ENCODE assay signal across 8 mouse cellular contexts in genomic region chr11:102026694-102027360, GRCm38 (mm10). TPM values are rescaled to one million over a fixed set of nuclear protein-coding genes. Genes with fewer than 3 reads are reported as not detected.
DNase-seq lines count a peak whose midpoint lies in the region; ATAC-seq and TF ChIP-seq lines count a peak whose summit lies in the region.

No protein-coding gene starts in this region.

- H3K9me3 ChIP-seq in midbrain, embryonic 11.5 days (ENCODE audit: control insufficient read depth, low read length) = no peaks in the 10 kb centered on the region

- peak overlapping the region; percentile 88 for H3K4me2 ChIP-seq in midbrain, embryonic 11.5 days

- H3K9ac ChIP-seq in midbrain, embryonic 11.5 days (ENCODE audit: low read length) = peak overlapping the region; percentile 81

- TF ChIP-seq POLR2A in cortical plate, adult 2 months (IDR thresholded peaks at IDR 0.05; ENCODE audit: extremely low read depth, insufficient read depth, low read length) = 0 out of 2 replicates have a peak, but pooled peaks have one; percentile 26
- no peak for TF ChIP-seq POLR2A in small intestine, adult 2 months (IDR thresholded peaks at IDR 0.05; ENCODE audit: low read depth, low read length)

- 0 out of 2 replicates have a peak overlapping the region, but pooled peaks have one; percentile 68 for H3K27ac ChIP-seq in cortical plate, adult 2 months (ENCODE audit: insufficient read depth, low read length)
- peak overlapping the region; percentile 82 for H3K27ac ChIP-seq in midbrain, embryonic 11.5 days (ENCODE audit: low read depth, low read length)
- H3K27ac ChIP-seq in small intestine, adult 2 months (ENCODE audit: insufficient read depth, low read depth, low read length) = no peak overlapping the region

- H3K4me1 ChIP-seq in cortical plate, adult 2 months (ENCODE audit: control insufficient read depth, insufficient read depth, low read length) = peaks cover 9% of the 10 kb centered on the region
- H3K4me1 ChIP-seq in midbrain, embryonic 11.5 days (ENCODE audit: control insufficient read depth, insufficient read depth, low read length) = peaks cover 17% of the 10 kb centered on the region
- peaks cover 7% of the 10 kb centered on the region for H3K4me1 ChIP-seq in small intestine, adult 2 months (ENCODE audit: control insufficient read depth, insufficient read depth, insufficient read length, low read length)

- ATAC-seq in midbrain, embryonic 11.5 days (ENCODE audit: low FRiP score) = peak; percentile 93

- H3K27me3 ChIP-seq in midbrain, embryonic 11.5 days (ENCODE audit: control insufficient read depth, insufficient read depth, low read length) = peaks cover 3% of the 10 kb centered on the region; the same call in 1 of the 2 replicates
- H3K27me3 ChIP-seq in small intestine, adult 2 months (ENCODE audit: control insufficient read depth, insufficient read depth, low read length) = 0 out of 2 replicates have a peak, but pooled peaks cover 4% of the 10 kb centered on the region

- H3K4me3 ChIP-seq in cortical plate, adult 2 months (ENCODE audit: insufficient read depth, low read length) = peak overlapping the region; percentile 90
- peak overlapping the region; percentile 69 for H3K4me3 ChIP-seq in midbrain, embryonic 11.5 days (ENCODE audit: low read depth, low read length)
- H3K4me3 ChIP-seq in small intestine, adult 2 months (ENCODE audit: low read depth, low read length) = peak overlapping the region; percentile 88

- no peaks in the 10 kb centered on the region for H3K36me3 ChIP-seq in midbrain, embryonic 11.5 days (ENCODE audit: control insufficient read depth, insufficient read depth, low read length)
- H3K36me3 ChIP-seq in small intestine, adult 2 months (ENCODE audit: control insufficient read depth, insufficient read depth, low read length) = no peaks in the 10 kb centered on the region

- WGBS in midbrain, embryonic 11.5 days = under 1% methylated on average over 46 of the region's 73 CpGs
- WGBS in small intestine, adult 2 months = under 1% methylated on average over 64 of the region's 73 CpGs

- TF ChIP-seq CTCF in cortical plate, adult 2 months (IDR thresholded peaks at IDR 0.05; ENCODE audit: extremely low read depth, insufficient read depth, low read length) = no peak
- no peak for TF ChIP-seq CTCF in small intestine, adult 2 months (IDR thresholded peaks at IDR 0.05; ENCODE audit: extremely low read depth, insufficient read length, insufficient replicate concordance, low read depth, low read length)

- peak; percentile 87 for DNase-seq in adrenal gland, postnatal 14 days
- peak; percentile 49 to 61 for DNase-seq in gastrocnemius, postnatal 36 days
- peak; percentile 25 for DNase-seq in induced T-regulatory cell, adult 2 months (ENCODE audit: low read depth)
- peak; percentile 59 to 79 for DNase-seq in left cerebral cortex, postnatal 36 days (ENCODE audit: low spot score in 2 of 2)
- peak; percentile 97 for DNase-seq in midbrain, embryonic 11.5 days (ENCODE audit: low spot score, missing footprints)
- DNase-seq in spleen, postnatal 14 days (ENCODE audit: low spot score in 2 of 2) = no peak

- intact Hi-C loops in gastrocnemius, postnatal 36 days (cut with DNase I) = no loop called here
- intact Hi-C loops in left cerebral cortex, postnatal 36 days (cut with DNase I) = loop anchor here (2.0 kb wide), 1 partner anchor 34 kb away; no protein-coding TSS in a partner anchor

RNA-seq across cellular contexts. Expression of gene Mpp3, which starts 1.4 kb away (rescaled TPM):
- total RNA-seq in adrenal gland, postnatal 14 days (2021) = 9.0 and 14.8 TPM in 2 replicates
- polyA plus RNA-seq in cortical plate, adult 2 months (2012; rRNA removed) = 57.9 and 60.4 TPM in 2 replicates
- 10 to 100 TPM; 26.4 to 33.6 TPM for total RNA-seq in gastrocnemius, postnatal 36 days (2021)
- total RNA-seq in left cerebral cortex, postnatal 36 days (2021) = 10 to 100 TPM; 69.0 to 85.2 TPM
- polyA plus RNA-seq in midbrain, embryonic 11.5 days (2014; fragmentation: Nextera tagmentation; extraction: Ambion mirVana) = 14.4 and 15.5 TPM in 2 replicates
- polyA plus RNA-seq in small intestine, adult 2 months (2012; rRNA removed) = 0.55 and 0.90 TPM in 2 replicates

RNA-seq across cellular contexts. Expression of gene Cd300lg, which starts 14.5 kb away (rescaled TPM):
- 50.5 and 61.4 TPM in 2 replicates for total RNA-seq in adrenal gland, postnatal 14 days (2021)
- polyA plus RNA-seq in cortical plate, adult 2 months (2012; rRNA removed) = 0.15 and 0.19 TPM in 2 replicates
- 10 to 100 TPM; 17.6 to 18.2 TPM for total RNA-seq in gastrocnemius, postnatal 36 days (2021)
- total RNA-seq in left cerebral cortex, postnatal 36 days (2021) = under 1 TPM in 1 of 2 experiments, not detected in 1; 0.32 TPM
- 0.11 and 0.19 TPM in 2 replicates for polyA plus RNA-seq in midbrain, embryonic 11.5 days (2014; fragmentation: Nextera tagmentation; extraction: Ambion mirVana)
- 3.8 and 5.4 TPM in 2 replicates for polyA plus RNA-seq in small intestine, adult 2 months (2012; rRNA removed)

RNA-seq across cellular contexts. Expression of gene Dusp3, which starts 40.0 kb away (rescaled TPM):
- total RNA-seq in adrenal gland, postnatal 14 days (2021) = 100 and 103 TPM in 2 replicates
- 162 and 171 TPM in 2 replicates for polyA plus RNA-seq in cortical plate, adult 2 months (2012; rRNA removed)
- 100 to 1,000 TPM; 126 to 167 TPM for total RNA-seq in gastrocnemius, postnatal 36 days (2021)
- 100 to 1,000 TPM; 201 to 252 TPM for total RNA-seq in left cerebral cortex, postnatal 36 days (2021)
- polyA plus RNA-seq in midbrain, embryonic 11.5 days (2014; fragmentation: Nextera tagmentation; extraction: Ambion mirVana) = 11.1 and 11.6 TPM in 2 replicates
- 27.9 and 28.0 TPM in 2 replicates for polyA plus RNA-seq in small intestine, adult 2 months (2012; rRNA removed)

RNA-seq across cellular contexts. Expression of gene Cfap97d1, which starts 42.7 kb away (rescaled TPM):
- not detected in 2 replicates for total RNA-seq in adrenal gland, postnatal 14 days (2021)
- not detected in 2 replicates for polyA plus RNA-seq in cortical plate, adult 2 months (2012; rRNA removed)
- not detected for total RNA-seq in gastrocnemius, postnatal 36 days (2021)
- not detected for total RNA-seq in left cerebral cortex, postnatal 36 days (2021)
- polyA plus RNA-seq in midbrain, embryonic 11.5 days (2014; fragmentation: Nextera tagmentation; extraction: Ambion mirVana) = not detected in 2 replicates
- polyA plus RNA-seq in small intestine, adult 2 months (2012; rRNA removed) = not detected in 2 replicates

Comparison
In these comparisons a context has a peak if more than half of its experiments do, and no peak if none do; other contexts are left out.
1. DNase-seq: peak in adrenal gland, postnatal 14 days (single experiment), gastrocnemius, postnatal 36 days (2 of 2), induced T-regulatory cell, adult 2 months (single experiment), left cerebral cortex, postnatal 36 days (2 of 2) and midbrain, embryonic 11.5 days (single experiment); none in spleen, postnatal 14 days (0 of 2).
2. RNA of gene Cd300lg, which starts 14.5 kb away (total RNA-seq): 50.5 to 61.4 TPM in adrenal gland, postnatal 14 days and 17.6 to 18.2 TPM in gastrocnemius, postnatal 36 days; 0.32 TPM in left cerebral cortex, postnatal 36 days; every median in the first group is over 10 times any median in the second.
3. Peak in every context shown above with its lines, with median percentiles within 50 percentile points of each other: H3K4me3 ChIP-seq.